Mouse (Mus musculus) adrenal gland (tissue): ENCODE measurements at regions not wholly inside any gene's neighbourhood (a gene's known extent, or its start where the extent isn't known, plus 50 kb on each side); places are given as distances from the start of the nearest gene placed in this dataset.

Source experiments
- intact Hi-C: fragments of 180-260 bp; cut with DNase I; formaldehyde crosslinking; loops from one replicate; pipeline ENCODE4 v1.15.1; 2025

- intact Hi-C loops: no loop called here
Observed at GRCm38 (mm10) chr10:19086995-19087394, 71.5 kb upstream of the Tnfaip3 start.

- intact Hi-C loops: no loop called here
Observed at GRCm38 (mm10) chr10:19082136-19082535, 66.7 kb upstream of the Tnfaip3 start.

- intact Hi-C loops: no loop called here
Observed at GRCm38 (mm10) chr10:19078047-19078446, 62.6 kb upstream of the Tnfaip3 start.

GRCm38 (mm10) chr10:19068377-19068776 lies 52.9 kb upstream of the Tnfaip3 start:
- intact Hi-C loops: no loop called here

GRCm38 (mm10) chr10:19067623-19068022 lies 52.2 kb upstream of the Tnfaip3 start:
- intact Hi-C loops: no loop called here

GRCm38 (mm10) chr10:19066821-19067350 lies 51.4 kb upstream of the Tnfaip3 start:
- intact Hi-C loops: no loop called here
